Mouse (Mus musculus): ENCODE data around the gene Eipr1. TPM values are rescaled to one million over a fixed set of nuclear protein-coding genes. Genes with fewer than 3 reads are reported as not detected.

Gene Eipr1
- 4.5 and 4.6 TPM in 2 replicates for polyA plus RNA-seq (2012)

DNA sequence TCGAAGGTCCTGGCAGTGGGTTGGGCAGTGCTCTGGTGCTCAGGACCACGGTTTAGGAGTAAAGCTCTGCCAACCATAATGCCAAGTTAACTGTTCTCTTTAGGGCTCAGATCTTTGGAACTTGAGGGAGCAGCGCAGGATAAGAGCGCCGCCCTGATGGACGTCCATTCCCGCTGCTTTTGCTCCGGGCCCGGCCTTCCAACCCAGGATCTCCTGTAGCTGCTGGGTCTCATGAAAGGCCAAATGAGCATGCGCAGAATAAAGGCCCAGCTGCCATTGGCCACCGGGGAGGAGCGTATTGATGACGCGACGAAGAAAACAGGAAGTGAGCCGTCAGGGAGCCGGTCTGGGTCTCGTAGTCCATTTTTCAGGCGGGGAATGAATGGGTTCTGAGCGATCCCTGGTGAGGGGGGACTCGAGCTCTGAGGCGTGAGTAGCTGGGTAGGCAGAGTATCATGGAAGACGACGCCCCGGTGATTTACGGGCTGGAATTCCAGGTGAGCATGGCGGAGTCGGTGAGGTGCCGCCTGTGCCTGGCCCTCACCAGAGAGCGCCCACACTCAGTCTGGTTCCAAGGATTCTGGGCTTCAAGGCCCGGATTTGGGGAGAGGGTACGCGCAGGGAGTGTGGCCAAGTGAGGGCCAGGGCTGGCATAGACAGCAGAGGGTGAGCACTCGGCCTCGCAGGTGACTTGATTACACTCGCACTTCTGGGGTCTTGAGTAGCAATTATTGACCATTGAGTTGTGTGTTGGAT, at the start of gene Eipr1:
Eipr1 (plus strand) TSS at position 296 of the 756 bp plus-strand sequence.
- Histone ChIP-seq H3K27me3 (ENCODE audit: control insufficient read depth) (no peaks in the 10 kb centered on the region), H3K4me3 (replicated peaks) (peak within 1 kb of the TSS; percentile 73), H3K36me3 (ENCODE audit: control insufficient read depth) (peaks cover 14% of the 10 kb centered on the region), H3K4me1 (ENCODE audit: control insufficient read depth) (peaks cover 49% of the 10 kb centered on the region), H3K9me3 (ENCODE audit: control insufficient read depth, low read length) (no peaks in the 10 kb centered on the region)
- no peak; the same call in 1 of the 2 replicates for TF ChIP-seq GATA1 (IDR thresholded peaks at IDR 0.05; ENCODE audit: low read length)
- TF ChIP-seq TAL1 (IDR thresholded peaks at IDR 0.05; ENCODE audit: low read length) = no peak

DNA sequence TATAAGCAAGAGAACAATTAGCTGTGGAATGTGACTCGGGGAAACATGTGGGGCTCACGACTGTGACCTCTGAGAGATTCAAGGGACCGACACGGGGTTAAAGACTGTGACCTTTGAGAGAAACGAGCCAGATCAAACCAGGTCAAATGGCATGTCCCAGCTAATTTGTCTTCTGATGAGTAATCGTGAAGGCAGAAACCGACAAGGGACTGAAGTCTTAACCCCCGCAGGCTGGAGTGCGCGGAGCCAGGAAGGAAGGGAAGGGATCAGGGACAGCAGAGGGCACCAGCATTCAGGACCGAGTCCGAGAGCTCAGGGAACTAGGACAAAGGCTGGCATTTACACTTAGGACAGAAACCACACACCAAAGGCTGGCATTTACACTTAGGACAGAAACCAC, 47.2 kb upstream of the Eipr1 start:
- TF ChIP-seq GATA1 (IDR thresholded peaks at IDR 0.05; ENCODE audit: low read length) (no peak), TAL1 (IDR thresholded peaks at IDR 0.05; ENCODE audit: low read length) (no peak)
- Histone ChIP-seq H3K4me1 (ENCODE audit: control insufficient read depth) (no peaks in the 10 kb centered on the region), H3K9me3 (ENCODE audit: control insufficient read depth, low read length) (no peaks in the 10 kb centered on the region), H3K27me3 (ENCODE audit: control insufficient read depth) (no peaks in the 10 kb centered on the region), H3K36me3 (ENCODE audit: control insufficient read depth) (peaks cover 53% of the 10 kb centered on the region), H3K4me3 (replicated peaks) (no peak overlapping the region)

DNA sequence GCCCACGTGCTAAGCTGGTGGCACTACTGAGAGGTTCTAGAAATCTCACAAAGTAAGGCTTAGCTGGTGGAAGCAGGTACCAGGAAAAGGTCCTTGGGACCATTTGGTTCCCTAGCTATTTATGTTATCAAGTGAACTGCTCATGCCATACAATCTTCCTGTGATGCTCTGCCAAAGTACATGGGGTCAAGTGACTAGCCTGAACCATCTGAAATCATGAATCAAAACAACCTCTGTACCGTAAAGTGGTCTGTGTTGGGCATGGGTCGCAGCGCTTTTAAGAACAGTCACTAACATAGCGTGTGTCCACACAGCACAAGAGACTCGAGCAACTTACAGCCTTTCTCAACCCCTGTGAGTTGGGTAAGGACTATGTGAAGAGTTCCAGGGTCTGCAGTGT, 46.4 kb upstream of the Eipr1 start:
- Histone ChIP-seq H3K9me3 (ENCODE audit: control insufficient read depth, low read length) (no peaks in the 10 kb centered on the region), H3K4me3 (replicated peaks) (no peak overlapping the region), H3K4me1 (ENCODE audit: control insufficient read depth) (no peaks in the 10 kb centered on the region), H3K36me3 (ENCODE audit: control insufficient read depth) (peaks cover 57% of the 10 kb centered on the region), H3K27me3 (ENCODE audit: control insufficient read depth) (no peaks in the 10 kb centered on the region)
- TF ChIP-seq GATA1 (IDR thresholded peaks at IDR 0.05; ENCODE audit: low read length) (no peak), TAL1 (IDR thresholded peaks at IDR 0.05; ENCODE audit: low read length) (no peak)

DNA sequence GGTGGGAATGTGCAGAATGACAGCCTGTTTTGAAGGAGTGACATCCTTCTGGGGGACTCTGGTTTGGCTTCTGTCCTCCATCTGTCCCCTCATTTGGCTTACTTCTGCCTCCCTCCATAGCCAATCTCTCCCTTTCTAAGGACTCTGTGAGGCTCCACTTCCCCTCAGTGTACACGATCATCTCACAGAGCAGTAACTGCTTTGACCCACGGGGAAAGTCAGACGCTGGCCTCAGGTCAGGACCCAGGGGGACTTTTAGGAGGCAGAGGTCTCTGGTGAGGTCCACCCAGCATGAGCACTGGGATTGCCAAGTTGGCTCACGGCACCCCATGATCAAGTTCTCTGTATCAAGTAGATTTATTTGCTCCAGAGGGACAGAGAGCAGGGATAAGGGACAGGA, 43.4 kb upstream of the Eipr1 start:
- no peaks in the 10 kb centered on the region for H3K27me3 ChIP-seq (ENCODE audit: control insufficient read depth)
- TF ChIP-seq GATA1 (IDR thresholded peaks at IDR 0.05; ENCODE audit: low read length) (no peak), TAL1 (IDR thresholded peaks at IDR 0.05; ENCODE audit: low read length) (no peak)
- H3K4me3 ChIP-seq (replicated peaks) = no peak overlapping the region
- no peaks in the 10 kb centered on the region for H3K4me1 ChIP-seq (ENCODE audit: control insufficient read depth)
- no peaks in the 10 kb centered on the region for H3K9me3 ChIP-seq (ENCODE audit: control insufficient read depth, low read length)
- peaks cover 59% of the 10 kb centered on the region for H3K36me3 ChIP-seq (ENCODE audit: control insufficient read depth)

DNA sequence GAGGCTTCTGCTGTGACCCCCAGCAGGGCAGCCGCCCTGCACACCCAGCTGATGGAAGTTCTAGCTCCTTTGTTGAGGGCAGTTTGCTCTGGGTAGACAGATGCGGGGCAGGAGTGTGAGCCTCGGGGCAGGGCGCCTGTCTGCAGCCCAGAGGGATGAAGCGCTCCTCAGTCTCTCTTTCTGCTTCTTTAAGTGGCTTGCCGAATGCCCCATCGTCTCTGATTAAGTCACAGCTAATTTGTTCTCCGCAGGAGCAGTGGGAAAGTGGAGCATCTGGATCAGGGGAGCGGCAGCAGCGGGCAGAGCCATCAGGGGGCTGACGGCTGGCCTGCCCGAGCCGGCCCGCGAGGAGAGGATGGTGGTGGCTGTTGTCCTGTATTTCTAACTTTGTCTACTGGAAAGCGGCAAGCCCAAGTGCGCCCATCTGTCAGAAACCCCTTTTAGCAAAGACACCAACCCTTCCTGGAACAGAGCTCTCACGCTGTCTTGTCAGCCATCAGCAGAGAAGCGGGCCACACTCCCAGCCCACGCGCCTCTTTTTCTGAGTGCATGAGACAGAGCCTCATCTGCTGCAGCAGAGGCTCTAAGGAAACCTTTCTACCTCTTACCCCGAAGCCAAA, 40.9 kb upstream of the Eipr1 start:
- TF ChIP-seq TAL1 (IDR thresholded peaks at IDR 0.05; ENCODE audit: low read length) (no peak), GATA1 (IDR thresholded peaks at IDR 0.05; ENCODE audit: low read length) (no peak)
- Histone ChIP-seq H3K4me1 (ENCODE audit: control insufficient read depth) (peaks cover 5% of the 10 kb centered on the region), H3K4me3 (replicated peaks) (no peak overlapping the region), H3K36me3 (ENCODE audit: control insufficient read depth) (peaks cover 64% of the 10 kb centered on the region), H3K9me3 (ENCODE audit: control insufficient read depth, low read length) (no peaks in the 10 kb centered on the region), H3K27me3 (ENCODE audit: control insufficient read depth) (no peaks in the 10 kb centered on the region)

DNA sequence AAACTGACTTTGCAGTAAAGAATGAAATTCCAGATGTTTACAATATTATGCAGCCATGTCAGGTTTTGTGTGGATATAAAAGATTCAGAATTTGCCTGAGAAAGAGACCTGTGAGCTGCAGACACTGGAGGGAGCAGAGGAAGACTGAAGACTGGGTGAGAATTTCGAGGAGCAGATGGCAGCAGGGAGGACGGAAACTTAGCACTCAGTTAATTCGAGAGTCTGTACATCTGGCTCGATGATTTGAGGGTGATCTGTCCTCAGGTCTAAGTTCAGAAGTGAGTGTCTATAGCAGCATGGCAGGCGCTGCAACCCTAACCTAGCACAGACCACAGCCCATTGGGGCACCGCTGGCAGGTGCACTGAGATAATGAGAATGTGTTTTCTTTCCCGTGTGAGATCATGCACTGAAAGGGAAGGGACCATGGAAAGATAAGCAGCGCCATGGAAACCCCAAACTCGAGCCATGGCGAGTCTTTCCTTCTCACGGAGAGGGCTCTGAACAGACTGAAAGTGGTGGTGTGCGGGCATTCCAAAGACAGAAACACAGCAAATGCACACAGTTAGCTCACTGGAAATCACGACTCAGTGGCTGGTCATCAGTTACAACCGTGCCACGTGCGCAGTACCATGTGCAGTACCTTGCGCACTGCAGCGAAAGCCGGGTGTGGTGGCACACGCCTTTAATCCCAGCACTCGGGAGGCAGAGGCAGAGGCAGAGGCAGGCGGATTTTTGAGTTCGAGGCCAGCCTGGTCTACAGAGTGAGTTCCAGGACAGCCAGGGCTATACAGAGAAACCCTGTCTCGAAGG, 36.6 kb upstream of the Eipr1 start:
- Histone ChIP-seq H3K36me3 (ENCODE audit: control insufficient read depth) (peaks cover 69% of the 10 kb centered on the region), H3K9me3 (ENCODE audit: control insufficient read depth, low read length) (no peaks in the 10 kb centered on the region), H3K4me3 (replicated peaks) (no peak overlapping the region), H3K27me3 (ENCODE audit: control insufficient read depth) (no peaks in the 10 kb centered on the region), H3K4me1 (ENCODE audit: control insufficient read depth) (peaks cover 5% of the 10 kb centered on the region)
- no peak for TF ChIP-seq TAL1 (IDR thresholded peaks at IDR 0.05; ENCODE audit: low read length)
- TF ChIP-seq GATA1 (IDR thresholded peaks at IDR 0.05; ENCODE audit: low read length) = no peak

DNA sequence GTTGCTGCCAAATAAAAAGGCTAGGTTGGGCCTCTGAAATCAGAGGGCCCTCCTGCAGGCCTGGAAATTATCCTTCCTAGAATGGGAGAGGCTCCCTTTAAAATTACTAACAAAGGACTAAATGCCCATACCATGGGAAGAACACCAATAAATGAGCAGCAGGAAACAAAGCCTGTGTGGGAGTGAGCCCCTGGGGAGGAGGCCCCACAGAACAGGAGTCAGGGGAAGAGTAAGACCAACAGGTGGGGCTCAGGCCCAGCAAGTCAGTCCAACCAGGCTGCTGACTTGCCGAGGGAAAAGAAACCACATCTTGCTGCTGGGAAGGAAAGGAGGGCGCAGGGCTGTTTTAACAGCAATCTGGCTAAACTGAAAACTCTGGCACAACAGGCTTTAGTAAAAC, 34.5 kb upstream of the Eipr1 start:
- peaks cover 5% of the 10 kb centered on the region for H3K4me1 ChIP-seq (ENCODE audit: control insufficient read depth)
- H3K36me3 ChIP-seq (ENCODE audit: control insufficient read depth) = peaks cover 71% of the 10 kb centered on the region
- H3K9me3 ChIP-seq (ENCODE audit: control insufficient read depth, low read length) = no peaks in the 10 kb centered on the region
- TF ChIP-seq TAL1 (IDR thresholded peaks at IDR 0.05; ENCODE audit: low read length) (no peak), GATA1 (IDR thresholded peaks at IDR 0.05; ENCODE audit: low read length) (no peak)
- no peaks in the 10 kb centered on the region for H3K27me3 ChIP-seq (ENCODE audit: control insufficient read depth)
- no peak overlapping the region for H3K4me3 ChIP-seq (replicated peaks)

DNA sequence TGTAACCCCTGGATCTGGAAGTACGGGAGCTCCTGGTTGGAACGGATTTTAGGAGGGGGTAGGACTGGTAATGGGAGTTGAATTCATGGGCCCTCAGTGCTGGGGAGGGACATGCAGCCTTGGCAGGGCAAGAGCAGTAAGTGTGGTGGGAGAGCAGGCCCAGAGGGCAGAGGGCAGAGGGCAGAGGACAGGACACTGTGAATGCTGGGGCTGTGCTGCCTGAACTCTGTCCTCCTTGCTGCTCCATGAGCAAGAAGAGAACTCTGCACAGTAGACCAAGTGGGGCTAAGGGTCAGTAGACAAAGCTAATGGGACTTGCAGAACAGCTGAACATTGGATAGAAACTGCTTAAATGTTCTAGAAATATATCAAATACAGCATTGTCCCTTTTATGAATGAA, 33.5 kb upstream of the Eipr1 start:
- Histone ChIP-seq H3K36me3 (ENCODE audit: control insufficient read depth) (peaks cover 78% of the 10 kb centered on the region), H3K4me3 (replicated peaks) (no peak overlapping the region), H3K4me1 (ENCODE audit: control insufficient read depth) (peaks cover 5% of the 10 kb centered on the region), H3K9me3 (ENCODE audit: control insufficient read depth, low read length) (no peaks in the 10 kb centered on the region), H3K27me3 (ENCODE audit: control insufficient read depth) (no peaks in the 10 kb centered on the region)
- TF ChIP-seq GATA1 (IDR thresholded peaks at IDR 0.05; ENCODE audit: low read length) (no peak), TAL1 (IDR thresholded peaks at IDR 0.05; ENCODE audit: low read length) (no peak)

DNA sequence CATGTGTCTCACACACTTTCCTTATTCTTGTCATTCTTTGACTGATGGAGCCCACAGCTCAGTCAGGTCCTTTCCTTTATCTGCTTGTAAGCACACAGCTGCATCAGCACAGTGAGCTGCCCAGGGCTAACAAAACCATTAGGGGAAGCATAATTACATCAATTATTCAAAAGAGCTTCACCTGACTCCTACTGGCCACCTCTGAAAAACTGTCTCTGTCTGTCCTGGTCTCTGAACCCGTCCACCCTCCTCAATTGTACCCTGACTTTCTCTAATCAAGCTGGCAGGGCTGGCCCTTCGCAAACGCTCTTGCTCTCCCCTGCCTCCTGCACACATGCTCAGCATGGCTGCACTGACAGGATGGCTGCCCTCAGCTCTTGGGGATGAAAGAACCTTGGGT, 27.2 kb upstream of the Eipr1 start:
- H3K36me3 ChIP-seq (ENCODE audit: control insufficient read depth) = peaks cover 66% of the 10 kb centered on the region
- H3K9me3 ChIP-seq (ENCODE audit: control insufficient read depth, low read length) = no peaks in the 10 kb centered on the region
- no peak overlapping the region for H3K4me3 ChIP-seq (replicated peaks)
- H3K4me1 ChIP-seq (ENCODE audit: control insufficient read depth) = no peaks in the 10 kb centered on the region
- H3K27me3 ChIP-seq (ENCODE audit: control insufficient read depth) = no peaks in the 10 kb centered on the region
- TF ChIP-seq TAL1 (IDR thresholded peaks at IDR 0.05; ENCODE audit: low read length) (no peak), GATA1 (IDR thresholded peaks at IDR 0.05; ENCODE audit: low read length) (no peak)
